Mouse (Mus musculus) heart, embryonic 12.5 days (tissue): Measurements from ENCODE around the gene Fcgr2b. TPM values are rescaled to one million over a fixed set of nuclear protein-coding genes. Genes with fewer than 3 reads are reported as not detected.
"Not testable (repeated sequence)": the region's sequence is repeated elsewhere in the genome, so short reads cannot be mapped to it uniquely, and the experiment has no call there.

Experiments used
- ATAC-seq: fragments of 200-750 bp; cut with Nextera tagmentation; 2 replicates; pipeline ENCODE4 v1.8.0; 2017; ENCODE audit warnings: moderate TSS enrichment, moderate library complexity; ENCODE audit not compliant: insufficient number of reproducible peaks, low FRiP score
- H3K27ac ChIP-seq: fragments of 300-500 bp; sonication (generic); 2 replicates; pipeline ENCODE4 v1.5.1; 2016; ENCODE audit warnings: mild to moderate bottlenecking, moderate library complexity; ENCODE audit not compliant: poor library complexity, severe bottlenecking
- H3K27me3 ChIP-seq: fragments of 300-500 bp; sonication (generic); replicated peaks from 2 replicates; pipeline ENCODE4 v1.6.1; 2016; ENCODE audit warnings: mild to moderate bottlenecking, moderate library complexity
- H3K36me3 ChIP-seq: fragments of 300-500 bp; sonication (generic); 2 replicates; pipeline ENCODE4 v1.6.1; 2016; ENCODE audit warnings: mild to moderate bottlenecking, moderate library complexity
- H3K4me1 ChIP-seq: fragments of 300-500 bp; sonication (generic); replicated peaks from 2 replicates; pipeline ENCODE4 v1.6.1; 2016; ENCODE audit warnings: mild to moderate bottlenecking
- H3K4me2 ChIP-seq: fragments of 300-500 bp; sonication (generic); 2 replicates; pipeline ENCODE4 v1.6.1; 2016; ENCODE audit warnings: mild to moderate bottlenecking, moderate library complexity
- H3K4me3 ChIP-seq: fragments of 300-500 bp; sonication (generic); 2 replicates; pipeline ENCODE4 v1.5.1; 2016; ENCODE audit warnings: mild to moderate bottlenecking
- H3K9ac ChIP-seq: fragments of 300-500 bp; sonication (generic); 2 replicates; pipeline ENCODE4 v1.6.1; 2016; ENCODE audit warnings: mild to moderate bottlenecking, moderate library complexity
- H3K9me3 ChIP-seq: fragments of 300-500 bp; sonication (generic); replicated peaks from 2 replicates; pipeline ENCODE4 v1.6.1; 2016; ENCODE audit warnings: mild to moderate bottlenecking, moderate library complexity
- WGBS: fragments of 180-500 bp; shearing (Covaris S2); methylation state at CpG from one replicate; pipeline ENCODE4 v1.1.7; 2016; 5-methylcytosine and 5-hydroxymethylcytosine counted together
- polyA plus RNA-seq: library from polyadenylated mRNA; unstranded; fragments of >200 nt; fragmentation: Nextera tagmentation; extraction: Ambion mirVana; gene quantifications from 2 replicates; pipeline ENCODE4 v1.2.1, GENCODE M21; 2016

Gene Fcgr2b
- polyA plus RNA-seq, 1 experiment from 2014 or later: 0.19 TPM

GRCm38 (mm10) chr1:170975751-170976161 lies 591 bp downstream of the Fcgr2b start:
- 60% methylated on average over 7 of the region's 7 CpGs for WGBS
- no peak overlapping the region for H3K4me2 ChIP-seq
- H3K9ac ChIP-seq: no peak overlapping the region
- H3K9me3 ChIP-seq: no peaks in the 10 kb centered on the region
- H3K4me1 ChIP-seq: no peaks in the 10 kb centered on the region
- 0 out of 2 replicates have a peak, but pooled peaks cover 9% of the 10 kb centered on the region for H3K27me3 ChIP-seq
- no peak overlapping the region for H3K27ac ChIP-seq
- no peak for ATAC-seq
- no peak overlapping the region for H3K4me3 ChIP-seq
- no peaks in the 10 kb centered on the region for H3K36me3 ChIP-seq

- H3K9me3 ChIP-seq, H3K4me3 ChIP-seq, H3K4me1 ChIP-seq, H3K9ac ChIP-seq, ATAC-seq, H3K4me2 ChIP-seq, H3K27me3 ChIP-seq, H3K36me3 ChIP-seq, H3K27ac ChIP-seq: not testable (repeated sequence)
- 80% methylated on average over 2 of the region's 2 CpGs for WGBS
Observed at GRCm38 (mm10) chr1:170975350-170975749, 997 bp downstream of the Fcgr2b start.

DNA sequence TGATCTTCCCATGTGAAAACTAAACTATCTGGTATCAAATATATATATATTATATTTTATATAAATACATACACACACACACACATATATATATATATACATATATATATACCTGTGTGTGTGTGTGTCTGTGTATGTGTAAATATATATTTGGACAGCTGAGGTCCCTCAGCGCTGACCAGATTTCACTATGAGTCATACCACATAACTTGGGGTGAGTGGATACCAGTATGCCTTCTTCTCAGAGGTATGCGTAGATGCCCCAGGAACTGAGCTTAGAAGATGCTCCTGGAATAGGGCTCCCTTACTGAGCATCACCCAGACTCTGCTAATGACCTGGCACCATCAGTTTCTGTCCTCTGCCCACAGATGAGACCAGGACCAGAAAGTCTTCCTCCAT lies 1.6 kb downstream of the Fcgr2b start:
- 91% methylated on average over 2 of the region's 2 CpGs for WGBS
- Histone ChIP-seq H3K4me2 (no peak overlapping the region), H3K27ac (no peak overlapping the region), H3K4me3 (no peak overlapping the region), H3K9ac (no peak overlapping the region), H3K27me3 (0 out of 2 replicates have a peak, but pooled peaks cover 9% of the 10 kb centered on the region), H3K36me3 (no peaks in the 10 kb centered on the region), H3K4me1 (no peaks in the 10 kb centered on the region), H3K9me3 (no peaks in the 10 kb centered on the region)
- ATAC-seq: no peak

DNA sequence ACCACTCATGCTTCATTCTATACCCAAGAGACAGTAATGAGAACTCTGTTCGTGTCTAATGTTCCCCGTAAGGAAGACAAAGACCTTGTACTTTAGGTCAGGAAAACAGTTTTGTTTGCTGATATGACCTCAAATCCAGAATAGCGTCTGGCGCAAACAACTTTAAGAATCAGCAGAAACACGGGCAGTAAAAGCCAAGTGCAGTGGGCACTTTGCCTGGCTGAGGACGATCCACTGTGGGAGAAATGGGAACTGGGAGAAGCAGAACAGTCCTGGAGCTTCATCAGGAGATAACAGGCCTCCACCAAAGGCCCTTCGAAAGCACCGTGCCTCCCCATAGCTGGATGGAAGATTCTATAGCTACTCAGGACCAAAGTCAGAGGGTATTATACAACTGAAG lies 2.2 kb downstream of the Fcgr2b start:
- ATAC-seq: no peak
- Histone ChIP-seq H3K27ac (no peak overlapping the region), H3K27me3 (0 out of 2 replicates have a peak, but pooled peaks cover 9% of the 10 kb centered on the region), H3K4me1 (no peaks in the 10 kb centered on the region), H3K9ac (no peak overlapping the region), H3K4me3 (no peak overlapping the region), H3K4me2 (no peak overlapping the region), H3K36me3 (no peaks in the 10 kb centered on the region), H3K9me3 (no peaks in the 10 kb centered on the region)
- WGBS: 81% methylated on average over 8 of the region's 8 CpGs

- Histone ChIP-seq H3K4me2 (no peak overlapping the region), H3K27me3 (0 out of 2 replicates have a peak, but pooled peaks cover 6% of the 10 kb centered on the region), H3K4me1 (no peaks in the 10 kb centered on the region), H3K9me3 (no peaks in the 10 kb centered on the region), H3K36me3 (no peaks in the 10 kb centered on the region), H3K4me3 (no peak overlapping the region), H3K9ac (no peak overlapping the region), H3K27ac (no peak overlapping the region)
- no peak for ATAC-seq
- WGBS: 66% methylated on average over 4 of the region's 4 CpGs
Observed at GRCm38 (mm10) chr1:170972936-170973335, 3.4 kb downstream of the Fcgr2b start.

- Histone ChIP-seq H3K4me3 (no peak overlapping the region), H3K27ac (no peak overlapping the region), H3K36me3 (no peaks in the 10 kb centered on the region), H3K4me1 (no peaks in the 10 kb centered on the region), H3K9ac (no peak overlapping the region), H3K27me3 (0 out of 2 replicates have a peak, but pooled peaks cover 4% of the 10 kb centered on the region), H3K9me3 (no peaks in the 10 kb centered on the region), H3K4me2 (no peak overlapping the region)
- no peak for ATAC-seq
- 71% methylated on average over 6 of the region's 6 CpGs for WGBS
Observed at GRCm38 (mm10) chr1:170972494-170972893, 3.9 kb downstream of the Fcgr2b start.

DNA sequence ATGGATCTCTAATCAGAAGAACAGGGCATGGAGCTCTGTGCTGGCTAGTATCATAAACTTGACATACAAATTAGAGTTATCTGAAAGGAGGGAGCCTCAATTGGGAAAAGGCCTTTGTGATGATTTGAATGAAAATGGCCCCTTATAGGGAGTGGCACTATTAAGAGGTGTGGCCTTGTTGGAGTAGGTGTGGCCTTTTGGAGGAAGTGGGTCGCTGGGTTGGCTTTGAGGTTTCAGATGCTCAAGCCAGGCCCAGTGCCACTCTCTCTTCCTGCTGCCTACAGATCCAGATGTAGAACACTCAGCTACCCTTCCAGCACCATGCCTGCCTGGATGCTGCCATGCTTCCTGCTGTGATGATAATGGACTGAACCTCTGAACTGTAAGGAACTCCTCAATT lies 7.8 kb downstream of the Fcgr2b start:
- Histone ChIP-seq H3K4me1 (peaks cover under 1% of the 10 kb centered on the region), H3K4me2 (no peak overlapping the region), H3K9me3 (no peaks in the 10 kb centered on the region), H3K36me3 (no peaks in the 10 kb centered on the region), H3K27ac (no peak overlapping the region), H3K9ac (no peak overlapping the region), H3K27me3 (no peaks in the 10 kb centered on the region), H3K4me3 (no peak overlapping the region)
- ATAC-seq: no peak
- 52% methylated on average over 1 of the region's 1 CpGs for WGBS

DNA sequence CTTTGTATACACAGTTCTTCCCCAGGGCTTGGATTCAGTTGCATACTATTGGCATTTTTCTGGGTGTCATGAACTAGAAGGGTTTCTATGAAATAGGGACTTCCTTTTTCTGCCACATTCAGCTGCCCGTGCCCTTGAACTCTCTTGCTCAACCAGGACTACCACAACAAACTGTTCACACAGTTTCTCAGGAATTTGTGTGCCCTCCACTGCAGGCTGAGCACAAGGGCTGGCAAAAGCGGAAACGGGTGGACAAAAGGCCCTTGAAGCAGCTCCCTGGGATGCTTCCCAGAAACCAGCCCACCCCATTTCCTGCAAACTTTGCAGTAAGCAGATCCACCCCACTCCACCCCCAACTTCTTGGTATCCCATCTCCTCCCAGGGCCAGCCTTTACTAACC lies 8.8 kb downstream of the Fcgr2b start:
- H3K27ac ChIP-seq: no peak overlapping the region
- no peaks in the 10 kb centered on the region for H3K27me3 ChIP-seq
- H3K4me2 ChIP-seq: no peak overlapping the region
- WGBS: 74% methylated on average over 3 of the region's 3 CpGs
- no peaks in the 10 kb centered on the region for H3K36me3 ChIP-seq
- no peaks in the 10 kb centered on the region for H3K9me3 ChIP-seq
- H3K9ac ChIP-seq: no peak overlapping the region
- peaks cover 11% of the 10 kb centered on the region for H3K4me1 ChIP-seq
- no peak for ATAC-seq
- H3K4me3 ChIP-seq: no peak overlapping the region

DNA sequence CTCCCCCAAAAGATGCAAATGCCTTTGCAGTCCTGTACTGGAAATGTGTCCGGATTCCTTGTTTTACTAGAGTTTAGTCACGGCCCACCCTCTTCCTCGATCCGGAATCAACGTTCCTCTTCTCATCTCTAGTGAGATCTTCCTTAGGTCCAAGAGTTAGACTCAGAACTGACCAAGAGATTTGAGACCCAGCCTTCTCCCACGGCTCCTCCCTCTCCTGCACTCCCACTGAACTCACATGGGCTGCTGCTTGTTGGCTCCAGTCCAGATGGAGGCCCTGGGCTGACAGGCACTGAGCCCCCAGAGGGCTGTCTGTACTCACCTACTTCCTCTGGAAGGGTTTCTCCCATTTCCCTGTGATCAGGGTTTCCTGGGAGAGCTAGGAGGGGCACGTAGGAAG lies 13.3 kb downstream of the Fcgr2b start:
- Histone ChIP-seq H3K27ac (peak overlapping the region; percentile 58; the same call in 1 of the 2 replicates), H3K36me3 (no peaks in the 10 kb centered on the region), H3K9ac (no peak overlapping the region), H3K4me2 (peak overlapping the region; percentile 1; the same call in 1 of the 2 replicates), H3K4me3 (no peak overlapping the region), H3K4me1 (peaks cover 28% of the 10 kb centered on the region), H3K9me3 (no peaks in the 10 kb centered on the region), H3K27me3 (no peaks in the 10 kb centered on the region)
- peak; percentile 74 for ATAC-seq
- 58% methylated on average over 7 of the region's 7 CpGs for WGBS

DNA sequence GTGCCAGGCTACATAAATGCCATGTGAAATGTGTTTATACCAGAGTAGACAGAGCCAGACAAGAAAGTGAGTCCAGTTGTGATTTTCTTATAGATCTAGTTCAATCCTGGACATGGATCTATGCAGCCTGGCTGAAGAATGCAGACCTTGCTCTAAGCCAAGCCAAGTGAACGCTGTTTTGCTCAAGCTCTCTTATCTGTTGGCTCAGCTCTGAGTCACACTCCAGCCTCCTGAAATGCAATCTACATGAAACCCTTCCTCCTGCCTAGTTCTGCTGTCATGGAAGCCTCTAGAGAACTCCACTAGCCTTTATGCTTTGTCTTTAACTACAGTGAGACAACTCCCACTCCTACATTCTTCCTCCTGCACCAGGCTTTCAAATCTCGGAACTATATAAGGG lies 14.0 kb downstream of the Fcgr2b start:
- Histone ChIP-seq H3K4me1 (peaks cover 28% of the 10 kb centered on the region), H3K9me3 (no peaks in the 10 kb centered on the region), H3K36me3 (no peaks in the 10 kb centered on the region), H3K9ac (no peak overlapping the region), H3K27ac (peak overlapping the region; percentile 58), H3K27me3 (no peaks in the 10 kb centered on the region), H3K4me2 (no peak overlapping the region), H3K4me3 (no peak overlapping the region)
- 15% methylated on average over 2 of the region's 2 CpGs for WGBS
- peak; percentile 51; the same call in 1 of the 2 replicates for ATAC-seq

DNA sequence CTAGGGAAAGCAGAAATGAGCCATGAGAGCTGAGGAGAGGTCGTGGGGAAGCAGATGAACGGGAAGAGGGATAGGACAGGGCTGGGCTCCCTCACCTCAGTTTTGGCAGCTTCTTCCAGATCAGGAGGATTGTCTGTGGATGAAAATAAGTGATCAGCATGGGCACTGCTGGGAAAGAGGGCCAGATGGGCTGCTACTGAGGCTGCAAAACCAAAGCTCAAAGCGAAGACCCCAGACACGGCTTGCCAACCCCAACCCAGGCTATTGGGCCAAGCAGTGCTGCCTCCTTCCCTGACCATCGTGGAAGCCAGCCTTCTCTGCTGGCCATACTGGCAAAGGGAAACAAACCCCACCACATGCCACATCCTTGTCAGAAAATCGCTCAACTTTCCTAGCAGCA lies 15.2 kb downstream of the Fcgr2b start:
- ATAC-seq: no peak

GRCm38 (mm10) chr1:170959791-170960190 lies 16.6 kb downstream of the Fcgr2b start:
- WGBS: 53% methylated on average over 2 of the region's 2 CpGs
- H3K27ac ChIP-seq: peak overlapping the region; percentile 9; the same call in 1 of the 2 replicates

More for the DNA sequence above, 15.2 kb downstream of the Fcgr2b start:
- Histone ChIP-seq H3K9me3 (no peaks in the 10 kb centered on the region), H3K27me3 (no peaks in the 10 kb centered on the region), H3K9ac (no peak overlapping the region), H3K4me2 (no peak overlapping the region), H3K36me3 (no peaks in the 10 kb centered on the region), H3K4me1 (peaks cover 28% of the 10 kb centered on the region), H3K4me3 (no peak overlapping the region), H3K27ac (no peak overlapping the region)
- 85% methylated on average over 6 of the region's 6 CpGs for WGBS

More at GRCm38 (mm10) chr1:170959791-170960190, 16.6 kb downstream of the Fcgr2b start:
- H3K36me3 ChIP-seq: no peaks in the 10 kb centered on the region
- H3K9ac ChIP-seq: no peak overlapping the region
- H3K4me1 ChIP-seq: peaks cover 28% of the 10 kb centered on the region
- no peak overlapping the region for H3K4me2 ChIP-seq
- no peak overlapping the region for H3K4me3 ChIP-seq
- H3K27me3 ChIP-seq: no peaks in the 10 kb centered on the region
- no peak for ATAC-seq
- no peaks in the 10 kb centered on the region for H3K9me3 ChIP-seq
